Mouse (Mus musculus): ENCODE data around the gene Ssh2. TPM values are rescaled to one million over a fixed set of nuclear protein-coding genes. Genes with fewer than 3 reads are reported as not detected.

Ssh2 gene
- polyA plus RNA-seq, 1 experiment = 14.9 TPM

- TF ChIP-seq CTCF (IDR thresholded peaks at IDR 0.05; ENCODE audit: extremely low read depth, insufficient read depth, low read length) = no peak
- no peak for TF ChIP-seq POLR2A (IDR thresholded peaks at IDR 0.05; ENCODE audit: extremely low read depth, insufficient read depth, low read length)
- Histone ChIP-seq H3K27ac (ENCODE audit: insufficient read depth, low read length) (0 out of 2 replicates have a peak overlapping the region, but pooled peaks have one; percentile 8), H3K4me1 (ENCODE audit: control insufficient read depth, insufficient read depth, low read length) (peaks cover 2% of the 10 kb centered on the region), H3K4me3 (ENCODE audit: insufficient read depth, low read length) (no peak overlapping the region)
Observed at GRCm38 (mm10) chr11:77503511-77503910, 287.4 kb downstream of the Ssh2 start.

DNA sequence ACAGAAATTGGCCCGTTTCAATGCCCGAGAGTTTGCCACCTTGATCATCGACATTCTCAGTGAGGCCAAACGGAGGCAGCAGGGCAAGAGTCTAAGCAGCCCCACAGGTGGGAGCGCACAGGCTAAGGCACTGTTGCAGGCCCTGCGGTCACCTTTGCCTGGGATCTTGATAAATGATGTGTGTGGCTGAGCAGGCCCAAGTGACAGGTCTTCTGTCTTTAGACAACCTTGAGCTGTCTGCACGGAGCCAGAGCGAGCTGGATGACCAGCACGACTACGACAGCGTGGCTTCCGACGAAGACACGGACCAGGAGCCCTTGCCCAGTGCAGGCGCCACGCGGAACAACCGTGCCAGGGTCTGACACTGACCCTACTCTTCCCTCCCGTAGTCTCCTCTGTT lies 288.3 kb downstream of the Ssh2 start:
- peaks cover 2% of the 10 kb centered on the region for H3K4me1 ChIP-seq (ENCODE audit: control insufficient read depth, insufficient read depth, low read length)
- no peak for TF ChIP-seq CTCF (IDR thresholded peaks at IDR 0.05; ENCODE audit: extremely low read depth, insufficient read depth, low read length)
- TF ChIP-seq POLR2A (IDR thresholded peaks at IDR 0.05; ENCODE audit: extremely low read depth, insufficient read depth, low read length) = no peak
- H3K27ac ChIP-seq (ENCODE audit: insufficient read depth, low read length) = no peak overlapping the region
- H3K4me3 ChIP-seq (ENCODE audit: insufficient read depth, low read length) = no peak overlapping the region

GRCm38 (mm10) chr11:77505291-77505980 lies 289.3 kb downstream of the Ssh2 start:
- Histone ChIP-seq H3K4me3 (ENCODE audit: insufficient read depth, low read length) (no peak overlapping the region), H3K4me1 (ENCODE audit: control insufficient read depth, insufficient read depth, low read length) (peaks cover 2% of the 10 kb centered on the region), H3K27ac (ENCODE audit: insufficient read depth, low read length) (no peak overlapping the region)
- no peak for TF ChIP-seq POLR2A (IDR thresholded peaks at IDR 0.05; ENCODE audit: extremely low read depth, insufficient read depth, low read length)
- no peak for TF ChIP-seq CTCF (IDR thresholded peaks at IDR 0.05; ENCODE audit: extremely low read depth, insufficient read depth, low read length)

DNA sequence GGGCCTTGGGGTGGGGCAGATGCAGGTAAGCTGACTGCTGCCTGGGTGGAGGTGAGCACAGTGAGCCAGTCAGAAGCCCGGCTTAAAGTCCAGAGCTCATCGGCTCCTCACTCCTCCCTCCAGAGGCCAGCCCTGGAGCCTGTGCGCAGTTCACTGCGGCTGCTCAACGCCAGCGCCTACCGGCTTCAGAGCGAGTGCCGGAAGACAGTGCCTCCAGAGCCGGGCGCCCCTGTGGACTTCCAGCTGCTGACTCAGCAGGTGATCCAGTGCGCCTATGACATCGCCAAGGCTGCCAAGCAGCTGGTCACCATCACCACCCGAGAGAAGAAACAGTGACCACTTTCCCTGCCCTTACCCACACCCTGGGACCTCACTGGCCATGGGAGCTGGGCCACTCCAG lies 290.2 kb downstream of the Ssh2 start:
- no peak overlapping the region for H3K27ac ChIP-seq (ENCODE audit: insufficient read depth, low read length)
- H3K4me3 ChIP-seq (ENCODE audit: insufficient read depth, low read length) = no peak overlapping the region
- H3K4me1 ChIP-seq (ENCODE audit: control insufficient read depth, insufficient read depth, low read length) = no peaks in the 10 kb centered on the region
- TF ChIP-seq CTCF (IDR thresholded peaks at IDR 0.05; ENCODE audit: extremely low read depth, insufficient read depth, low read length) (no peak), POLR2A (IDR thresholded peaks at IDR 0.05; ENCODE audit: extremely low read depth, insufficient read depth, low read length) (no peak)

DNA sequence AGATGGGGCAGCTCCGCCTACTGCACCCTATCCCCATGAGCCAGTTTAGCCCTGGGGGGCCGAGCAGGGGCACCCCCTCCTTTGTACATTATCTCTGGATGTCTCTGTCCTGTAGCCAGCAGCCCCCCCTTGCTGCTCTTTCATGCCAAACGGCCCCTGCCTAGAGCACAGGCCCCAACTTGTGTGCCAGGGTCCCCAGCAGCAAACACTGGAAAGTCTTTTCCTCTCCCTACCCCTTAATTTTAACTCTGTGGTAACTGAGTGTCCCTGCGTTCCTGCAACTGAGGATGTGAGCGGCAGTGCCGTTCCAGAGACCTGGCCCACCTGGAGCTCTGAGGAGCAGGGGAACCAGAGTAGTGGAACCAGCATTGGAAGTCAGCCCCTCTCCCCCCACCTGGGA lies 290.9 kb downstream of the Ssh2 start:
- no peak overlapping the region for H3K27ac ChIP-seq (ENCODE audit: insufficient read depth, low read length)
- no peaks in the 10 kb centered on the region for H3K4me1 ChIP-seq (ENCODE audit: control insufficient read depth, insufficient read depth, low read length)
- H3K4me3 ChIP-seq (ENCODE audit: insufficient read depth, low read length) = no peak overlapping the region
- no peak for TF ChIP-seq CTCF (IDR thresholded peaks at IDR 0.05; ENCODE audit: extremely low read depth, insufficient read depth, low read length)
- no peak for TF ChIP-seq POLR2A (IDR thresholded peaks at IDR 0.05; ENCODE audit: extremely low read depth, insufficient read depth, low read length)

GRCm38 (mm10) chr11:77507426-77507825 lies 291.3 kb downstream of the Ssh2 start:
- H3K27ac ChIP-seq (ENCODE audit: insufficient read depth, low read length) = no peak overlapping the region
- H3K4me1 ChIP-seq (ENCODE audit: control insufficient read depth, insufficient read depth, low read length) = peaks cover under 1% of the 10 kb centered on the region; the same call in 1 of the 2 replicates
- TF ChIP-seq POLR2A (IDR thresholded peaks at IDR 0.05; ENCODE audit: extremely low read depth, insufficient read depth, low read length) = no peak
- H3K4me3 ChIP-seq (ENCODE audit: insufficient read depth, low read length) = no peak overlapping the region

DNA sequence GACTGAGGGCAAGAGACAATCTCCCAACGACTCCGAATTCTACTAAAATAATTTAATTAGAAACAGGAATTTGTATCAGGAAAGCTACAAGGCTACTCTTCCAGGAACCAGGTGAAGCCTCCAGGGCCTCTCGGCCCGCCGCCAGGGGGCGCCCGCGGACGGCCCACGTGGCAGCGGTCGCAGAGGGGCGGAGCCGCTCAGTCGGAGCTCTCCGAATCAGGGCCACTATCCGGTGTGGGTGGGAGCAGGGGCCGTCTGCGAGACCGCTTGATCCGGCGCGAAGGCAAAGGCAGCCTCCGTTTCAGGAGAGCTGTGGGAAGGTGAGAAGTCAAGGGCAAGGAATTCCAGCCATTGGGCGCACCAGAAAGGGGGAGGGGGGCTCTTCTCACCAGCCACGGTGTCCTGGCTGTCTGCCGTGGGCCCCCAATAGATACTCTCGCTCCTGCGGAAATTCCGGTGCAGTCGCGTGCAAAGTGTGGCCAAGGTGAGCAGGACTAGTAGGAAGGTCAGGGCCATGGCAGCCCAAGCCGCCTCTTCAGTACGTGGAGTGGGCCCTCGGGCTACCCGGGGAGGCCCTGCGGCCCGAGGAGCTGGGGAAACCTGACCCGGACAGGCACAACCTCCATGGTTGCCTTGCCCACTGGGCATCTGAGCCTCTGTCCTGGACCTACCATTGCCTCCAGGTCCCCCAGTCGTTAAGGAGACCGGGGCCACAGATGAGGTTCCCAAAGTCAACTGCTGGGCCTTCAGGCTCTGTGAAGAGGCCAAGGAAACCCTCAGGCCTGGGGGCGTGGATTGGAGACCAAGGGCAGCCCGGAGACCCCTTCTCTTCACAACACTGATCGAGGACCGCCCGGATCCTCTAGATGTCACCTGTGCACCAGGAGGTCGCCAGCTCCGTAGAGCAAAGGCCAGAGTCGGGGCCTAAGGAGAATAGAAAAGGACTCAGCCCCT lies 292.3 kb downstream of the Ssh2 start:
- Histone ChIP-seq H3K4me1 (ENCODE audit: control insufficient read depth, insufficient read depth, low read length) (peaks cover 1% of the 10 kb centered on the region; the same call in 1 of the 2 replicates), H3K4me3 (ENCODE audit: insufficient read depth, low read length) (peak overlapping the region; percentile 37), H3K27ac (ENCODE audit: insufficient read depth, low read length) (no peak overlapping the region)
- TF ChIP-seq CTCF (IDR thresholded peaks at IDR 0.05; ENCODE audit: extremely low read depth, insufficient read depth, low read length) = peak; percentile 55
- TF ChIP-seq POLR2A (IDR thresholded peaks at IDR 0.05; ENCODE audit: extremely low read depth, insufficient read depth, low read length) = peak; percentile 60

Other genes starting within 250 kb of the Ssh2 start
- gene Slc6a4, start 217.7 kb upstream of the Ssh2 start, polyA plus RNA-seq (2012; rRNA removed) = 0.04 TPM in 1 of 2 replicates, not detected in the other
- gene Nsrp1, start 137.9 kb upstream of the Ssh2 start, polyA plus RNA-seq (2012; rRNA removed) = 8.4 and 10.1 TPM in 2 replicates
- 2.9 and 4.3 TPM in 2 replicates for gene Efcab5, start 27.3 kb upstream of the Ssh2 start, polyA plus RNA-seq (2012; rRNA removed)
- gene Coro6, start 246.1 kb downstream of the Ssh2 start, polyA plus RNA-seq (2012; rRNA removed) = 154 and 169 TPM in 2 replicates